In the genomic region with DNA sequence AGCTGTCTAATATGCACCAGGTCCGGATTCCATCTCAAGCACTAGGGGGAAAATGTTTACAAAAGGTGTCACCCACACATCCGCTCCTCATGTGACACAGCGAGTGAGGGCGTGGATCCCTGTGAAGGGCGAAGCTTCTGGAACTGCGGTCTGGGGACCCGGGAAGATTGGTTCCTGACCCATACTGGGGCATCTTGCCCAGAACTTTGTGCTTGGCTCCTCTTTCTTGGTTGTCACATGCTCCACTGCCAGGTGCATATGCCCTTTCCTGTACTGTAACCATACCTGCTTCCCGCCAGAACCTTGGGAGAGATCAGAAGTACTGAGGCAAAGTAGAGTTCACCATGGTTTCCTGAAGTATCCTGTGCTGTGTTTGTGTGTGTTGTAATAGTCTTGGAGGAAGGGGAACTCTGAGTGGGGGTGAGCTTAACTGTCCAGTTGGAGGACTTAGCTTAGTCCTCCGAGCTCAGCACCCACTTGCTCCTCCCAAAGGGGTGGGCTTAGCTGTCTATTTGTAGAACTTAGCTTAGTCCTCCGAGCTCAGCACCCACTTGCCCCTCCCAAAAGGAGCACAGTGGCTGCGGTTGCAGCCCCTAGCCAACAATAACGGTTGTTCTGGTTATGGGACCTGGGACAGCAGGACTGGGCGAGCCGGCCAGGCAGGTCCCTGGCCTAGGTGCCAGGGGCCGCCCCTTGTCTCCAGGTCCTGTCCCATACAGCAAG, we compare ENCODE assay signal across 8 mouse cellular contexts. TPM values are rescaled to one million over a fixed set of nuclear protein-coding genes. Genes with fewer than 3 reads are reported as not detected.
A peak's percentile ranks its signal among the peaks of the same experiment; 100 is the strongest.
DNase-seq lines count a peak whose midpoint lies in the region; ATAC-seq and TF ChIP-seq lines count a peak whose summit lies in the region.

Cracr2b (plus strand) TSS at position 704 of the 723 bp plus-strand sequence.

- peak within 1 kb of the TSS; percentile 84 for H3K9ac ChIP-seq in heart, embryonic 13.5 days
- H3K9ac ChIP-seq in liver, embryonic 11.5 days (ENCODE audit: low read depth, low read length), result peak within 1 kb of the TSS; percentile 55
- peak within 1 kb of the TSS; percentile 51 for H3K9ac ChIP-seq in neural tube, embryonic 12.5 days

- peak within 1 kb of the TSS; percentile 44 for H3K27ac ChIP-seq in kidney, adult 2 months (ENCODE audit: insufficient read depth, low read depth, low read length)
- H3K27ac ChIP-seq in heart, embryonic 13.5 days (replicated peaks), result peak within 1 kb of the TSS; percentile 53; the same call in 1 of the 2 replicates
- H3K27ac ChIP-seq in liver, embryonic 11.5 days (ENCODE audit: low read depth, low read length), result no peak within 1 kb of the TSS
- H3K27ac ChIP-seq in neural tube, embryonic 12.5 days, result no peak within 1 kb of the TSS

- H3K4me3 ChIP-seq in kidney, adult 2 months (ENCODE audit: insufficient read depth, low read depth, low read length), result peak within 1 kb of the TSS; percentile 66
- H3K4me3 ChIP-seq in heart, embryonic 13.5 days, result peak within 1 kb of the TSS; percentile 65
- H3K4me3 ChIP-seq in liver, embryonic 11.5 days (ENCODE audit: low read depth, low read length), result peak within 1 kb of the TSS; percentile 44
- H3K4me3 ChIP-seq in neural tube, embryonic 12.5 days, result peak within 1 kb of the TSS; percentile 30

- H3K27me3 ChIP-seq in kidney, adult 2 months (replicated peaks; ENCODE audit: control insufficient read depth, insufficient read depth, low read length), result no peaks in the 10 kb centered on the region
- peaks cover 65% of the 10 kb centered on the region for H3K27me3 ChIP-seq in heart, embryonic 13.5 days (replicated peaks)
- H3K27me3 ChIP-seq in liver, embryonic 11.5 days (replicated peaks; ENCODE audit: control insufficient read depth, insufficient read depth, low read length), result peaks cover 55% of the 10 kb centered on the region
- peaks cover 64% of the 10 kb centered on the region for H3K27me3 ChIP-seq in neural tube, embryonic 12.5 days (replicated peaks)

- H3K36me3 ChIP-seq in kidney, adult 2 months (ENCODE audit: control insufficient read depth, insufficient read depth, low read length), result no peaks in the 10 kb centered on the region
- peaks cover 24% of the 10 kb centered on the region for H3K36me3 ChIP-seq in heart, embryonic 13.5 days
- no peaks in the 10 kb centered on the region for H3K36me3 ChIP-seq in liver, embryonic 11.5 days (ENCODE audit: control insufficient read depth, insufficient read depth, low read length)
- H3K36me3 ChIP-seq in neural tube, embryonic 12.5 days, result peaks cover 12% of the 10 kb centered on the region

- DNase-seq in kidney, adult 2 months, result no peak
- no peak for DNase-seq in kidney, postnatal 36 days
- DNase-seq in cerebellum, postnatal 25 days, result peak; percentile 29 to 51
- DNase-seq in liver, embryonic 11.5 days (ENCODE audit: low spot score), result no peak
- DNase-seq in layer of hippocampus, postnatal 25 days (ENCODE audit: extremely low spot score in 1 of 2, low spot score in 1 of 2), result no peak

- TF ChIP-seq CTCF in kidney, adult 2 months (conservative IDR thresholded peaks at IDR 0.05; ENCODE audit: insufficient read depth, insufficient read length, low read depth, low read length), result no peak

- H3K9me3 ChIP-seq in heart, embryonic 13.5 days, result no peaks in the 10 kb centered on the region
- H3K9me3 ChIP-seq in liver, embryonic 11.5 days (ENCODE audit: control insufficient read depth, low read length), result no peaks in the 10 kb centered on the region
- no peaks in the 10 kb centered on the region for H3K9me3 ChIP-seq in neural tube, embryonic 12.5 days

- peak within 1 kb of the TSS; percentile 97 for H3K4me2 ChIP-seq in heart, embryonic 13.5 days
- peak within 1 kb of the TSS; percentile 66 for H3K4me2 ChIP-seq in liver, embryonic 11.5 days
- H3K4me2 ChIP-seq in neural tube, embryonic 12.5 days (replicated peaks), result peak within 1 kb of the TSS; percentile 60

- 72% methylated on average over 15 of the region's 15 CpGs for WGBS in kidney, adult 2 months
- whole genome bisulfite sequencing in heart, embryonic 13.5 days, result 70% methylated on average over 15 of the region's 15 CpGs
- 59% methylated on average over 15 of the region's 15 CpGs for WGBS in liver, embryonic 11.5 days
- 77% methylated on average over 15 of the region's 15 CpGs for WGBS in neural tube, embryonic 12.5 days

- TF ChIP-seq POLR2A in kidney, adult 2 months (IDR thresholded peaks at IDR 0.05; ENCODE audit: low read depth, low read length), result no peak

- ATAC-seq in heart, embryonic 13.5 days (ENCODE audit: extremely low read depth, insufficient number of reproducible peaks, low FRiP score, low TSS enrichment), result no peak
- ATAC-seq in liver, embryonic 11.5 days (replicated peaks; ENCODE audit: low FRiP score), result no peak
- ATAC-seq in neural tube, embryonic 12.5 days (ENCODE audit: low FRiP score, low read depth), result no peak
- ATAC-seq in CD4-positive, CD25-positive, alpha-beta regulatory T cell, adult 4 months, result no peak

- H3K4me1 ChIP-seq in kidney, adult 2 months (ENCODE audit: control insufficient read depth, insufficient read depth, low read length), result peaks cover 13% of the 10 kb centered on the region
- peaks cover 55% of the 10 kb centered on the region for H3K4me1 ChIP-seq in heart, embryonic 13.5 days
- H3K4me1 ChIP-seq in liver, embryonic 11.5 days (replicated peaks; ENCODE audit: control insufficient read depth, insufficient read depth, low read length), result peaks cover 22% of the 10 kb centered on the region
- peaks cover 23% of the 10 kb centered on the region for H3K4me1 ChIP-seq in neural tube, embryonic 12.5 days

RNA-seq across cellular contexts. Expression of gene Cracr2b, which starts in this region (rescaled TPM):
- 15.3 and 22.2 TPM in 2 replicates for polyA plus RNA-seq in kidney, adult 2 months (2012; rRNA removed)
- polyA plus RNA-seq in heart, embryonic 13.5 days (2015; fragmentation: Nextera tagmentation; extraction: Ambion mirVana), result 20.2 and 23.0 TPM in 2 replicates
- 4.3 and 7.2 TPM in 2 replicates for polyA plus RNA-seq in liver, embryonic 11.5 days (2014; fragmentation: Nextera tagmentation; extraction: Ambion mirVana)
- 6.7 and 7.6 TPM in 2 replicates for polyA plus RNA-seq in neural tube, embryonic 12.5 days (2016; fragmentation: Nextera tagmentation; extraction: Ambion mirVana)
- not detected for polyA plus RNA-seq in CD4-positive, CD25-positive, alpha-beta regulatory T cell, adult 4 months (2017; shearing (Covaris generic))
- total RNA-seq in layer of hippocampus, postnatal 25 days (2021), result 1 to 10 TPM; 2.1 to 4.2 TPM

Comparison
In these comparisons a context has a peak if more than half of its experiments do, and no peak if none do; other contexts are left out.
1. DNase-seq: peak in cerebellum, postnatal 25 days (2 of 2); none in kidney, adult 2 months (single experiment), kidney, postnatal 36 days (0 of 2), liver, embryonic 11.5 days (single experiment) and layer of hippocampus, postnatal 25 days (0 of 2).
2. H3K27ac ChIP-seq: peak in kidney, adult 2 months (single experiment) and heart, embryonic 13.5 days (single experiment); none in liver, embryonic 11.5 days (single experiment) and neural tube, embryonic 12.5 days (single experiment).
3. Peak in every context shown above with its lines, with median percentiles within 50 percentile points of each other: H3K4me3 ChIP-seq, H3K4me2 ChIP-seq and H3K9ac ChIP-seq.